8 mouse cellular contexts compared by ENCODE assay signal in genomic region chr5:81019590-81020254, GRCm38 (mm10). TPM values are rescaled to one million over a fixed set of nuclear protein-coding genes. Genes with fewer than 3 reads are reported as not detected.
DNase-seq lines count a peak whose midpoint lies in the region; ATAC-seq and TF ChIP-seq lines count a peak whose summit lies in the region.

Gene Adgrl3, plus strand, starts transcription at chr5:81020138.

- H3K4me1 ChIP-seq in hindbrain, embryonic 15.5 days (replicated peaks): peaks cover 11% of the 10 kb centered on the region

- DNase-seq in adrenal gland, postnatal 25 days: peak; percentile 64
- peak; percentile 70 to 88 for DNase-seq in cerebellum, postnatal 4 days (ENCODE audit: low spot score in 2 of 2)
- DNase-seq in gastrocnemius, adult 2 months: peak; percentile 66
- DNase-seq in left cerebral cortex, adult 9 months (ENCODE audit: low spot score in 2 of 2): peak; percentile 56 to 80
- peak; percentile 84 to 89 for DNase-seq in lung, postnatal 4 days
- DNase-seq in right cerebral cortex, postnatal 14 days: peak; percentile 83
- DNase-seq in T-cell, adult 2 months (ENCODE audit: low spot score): no peak

- intact Hi-C loops in gastrocnemius, adult 2 months (cut with DNase I): no loop called here

- peak within 1 kb of the TSS; percentile 86 for H3K9ac ChIP-seq in hindbrain, embryonic 15.5 days

- no peaks in the 10 kb centered on the region for H3K9me3 ChIP-seq in hindbrain, embryonic 15.5 days

- peak within 1 kb of the TSS; percentile 81 for H3K4me3 ChIP-seq in gastrocnemius, adult 2 months
- H3K4me3 ChIP-seq in hindbrain, embryonic 15.5 days: peak within 1 kb of the TSS; percentile 70

- WGBS in hindbrain, embryonic 15.5 days: under 1% methylated on average over 49 of the region's 70 CpGs

- no peak for TF ChIP-seq CTCF in gastrocnemius, adult 2 months (IDR thresholded peaks at IDR 0.05)

- ATAC-seq in hindbrain, embryonic 15.5 days (ENCODE audit: low FRiP score, low read depth): peak; percentile 90

- peak within 1 kb of the TSS; percentile 63 for H3K4me2 ChIP-seq in hindbrain, embryonic 15.5 days

- H3K36me3 ChIP-seq in hindbrain, embryonic 15.5 days: no peaks in the 10 kb centered on the region

- peak within 1 kb of the TSS; percentile 1; the same call in 1 of the 2 replicates for H3K27ac ChIP-seq in gastrocnemius, adult 2 months
- H3K27ac ChIP-seq in hindbrain, embryonic 15.5 days (replicated peaks): peak within 1 kb of the TSS; percentile 100

- no peaks in the 10 kb centered on the region for H3K27me3 ChIP-seq in hindbrain, embryonic 15.5 days

RNA-seq across cellular contexts. Expression of gene Adgrl3, which starts in this region (rescaled TPM):
- total RNA-seq in adrenal gland, postnatal 25 days (2021): 2.9 and 5.7 TPM in 2 replicates
- total RNA-seq in gastrocnemius, adult 2 months (2021): under 1 TPM; 0.51 to 0.73 TPM
- polyA plus RNA-seq in hindbrain, embryonic 15.5 days (2015; fragmentation: Nextera tagmentation; extraction: Ambion mirVana): 65.1 and 66.6 TPM in 2 replicates

Comparison
In these comparisons a context has a peak if more than half of its experiments do, and no peak if none do; other contexts are left out.
1. Peak in DNase-seq, H3K4me3 ChIP-seq and H3K27ac ChIP-seq in gastrocnemius, adult 2 months; RNA of the gene not detected or under 1 TPM.